Mouse (Mus musculus) bone marrow, adult 2 months (tissue): ENCODE measurements around the gene Tmem38a.

Experiments
- CTCF ChIP-seq: fragments of 200-500 bp; IDR thresholded peaks from 2 replicates; pipeline ENCODE4 v1.5.1; 2011; ENCODE audit warnings: low read length, control low read depth; ENCODE audit not compliant: control insufficient read depth, insufficient read depth
- POLR2A ChIP-seq: fragments of 200-500 bp; IDR thresholded peaks from 2 replicates; pipeline ENCODE4 v1.6.1; 2011; ENCODE audit warnings: low read depth, mild to moderate bottlenecking, control low read depth, low read length, borderline replicate concordance; ENCODE audit not compliant: control insufficient read depth

DNA sequence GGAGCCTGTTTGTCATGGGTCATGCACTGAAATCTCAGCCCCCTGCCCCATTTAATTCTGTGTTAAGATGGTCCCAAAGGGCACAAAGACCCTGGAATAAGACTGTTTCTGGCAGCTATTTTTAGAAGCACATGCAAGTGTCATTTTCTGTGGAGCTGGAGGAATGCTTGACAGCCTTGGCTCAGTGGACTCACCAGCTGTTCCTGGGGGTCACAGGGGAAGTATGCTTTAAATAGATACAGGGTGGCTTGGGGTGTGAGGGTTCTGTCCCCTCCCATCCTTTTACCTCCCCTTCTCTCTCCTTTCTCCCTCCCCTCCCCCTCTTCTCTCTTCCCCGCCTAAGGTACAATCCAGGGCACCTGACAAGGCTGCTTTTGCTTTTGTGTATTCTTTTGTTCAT lies 6.1 kb downstream of the Tmem38a start:
- TF ChIP-seq CTCF (no peak), POLR2A (no peak)
